Mouse (Mus musculus): ENCODE measurements at regions not wholly inside any gene's neighbourhood (a gene's known extent, or its start where the extent isn't known, plus 50 kb on each side); places are given as distances from the start of the nearest gene placed in this dataset.

DNA sequence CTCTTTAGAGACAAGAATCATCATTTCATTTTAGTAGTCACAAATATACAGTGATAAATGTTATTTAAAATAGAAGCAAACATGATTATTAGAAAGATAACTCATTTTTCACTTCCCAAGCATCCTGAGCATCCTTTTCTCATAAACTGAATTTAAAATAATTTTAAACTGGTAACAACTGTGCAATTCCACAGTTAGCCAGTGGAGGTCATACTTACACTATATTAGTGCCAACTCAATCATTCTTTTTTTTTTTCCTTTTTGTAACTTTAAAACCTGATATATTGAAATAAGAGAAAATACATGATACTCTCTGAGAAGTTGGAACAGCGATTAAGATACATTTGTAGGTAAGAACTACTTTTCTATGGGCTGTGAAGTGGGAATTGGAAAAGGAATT lies 113.2 kb upstream of the Gm17509 start:
- H3K4me3 ChIP-seq (replicated peaks; ENCODE audit: low read depth, low read length): no peak overlapping the region
- ATAC-seq (replicated peaks; ENCODE audit: low FRiP score, low read depth) (no peak), DNase-seq (ENCODE audit: low spot score) (peak; percentile 41)
- H3K4me1 ChIP-seq (replicated peaks; ENCODE audit: insufficient read depth, low read length): no peaks in the 10 kb centered on the region
- peak; percentile 71 for TF ChIP-seq CTCF (IDR thresholded peaks at IDR 0.05; ENCODE audit: low read depth)
- H3K9ac ChIP-seq (ENCODE audit: low read depth, low read length): no peak overlapping the region
- no peaks in the 10 kb centered on the region for H3K9me3 ChIP-seq (replicated peaks; ENCODE audit: low read length)
- 20% methylated on average over 1 of the region's 1 CpGs for WGBS
- no peaks in the 10 kb centered on the region for H3K27me3 ChIP-seq (ENCODE audit: insufficient read depth, low read length)
- no peak overlapping the region for H3K4me2 ChIP-seq (ENCODE audit: low read length)
- H3K36me3 ChIP-seq (ENCODE audit: insufficient read depth, low read length): no peaks in the 10 kb centered on the region
- no peak overlapping the region for H3K27ac ChIP-seq

DNA sequence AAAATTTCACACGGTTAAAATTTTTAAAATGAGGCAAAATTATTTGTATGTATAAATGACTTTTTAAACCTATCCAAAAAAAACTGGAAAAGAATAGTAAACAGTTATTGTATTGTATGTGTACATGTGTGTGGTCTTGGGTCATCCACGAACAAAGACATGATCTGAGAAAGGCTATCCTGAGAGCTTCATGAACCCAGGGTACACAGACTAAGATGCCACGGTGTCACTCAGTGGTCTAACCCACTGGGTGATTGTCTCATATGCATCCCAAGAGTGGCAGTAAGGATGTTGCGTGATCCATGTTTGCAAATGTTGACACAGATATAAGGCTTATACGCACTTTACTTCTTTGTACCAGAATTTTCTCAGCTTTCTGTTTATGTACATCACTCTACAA lies 113.7 kb upstream of the Gm17509 start:
- no peaks in the 10 kb centered on the region for H3K36me3 ChIP-seq (ENCODE audit: insufficient read depth, low read length)
- H3K27me3 ChIP-seq (ENCODE audit: insufficient read depth, low read length): no peaks in the 10 kb centered on the region
- TF ChIP-seq CTCF (IDR thresholded peaks at IDR 0.05; ENCODE audit: low read depth): no peak
- ATAC-seq (replicated peaks; ENCODE audit: low FRiP score, low read depth): no peak
- 89% methylated on average over 5 of the region's 5 CpGs for WGBS
- no peak overlapping the region for H3K9ac ChIP-seq (ENCODE audit: low read depth, low read length)
- no peak overlapping the region for H3K4me3 ChIP-seq (replicated peaks; ENCODE audit: low read depth, low read length)
- no peaks in the 10 kb centered on the region for H3K4me1 ChIP-seq (replicated peaks; ENCODE audit: insufficient read depth, low read length)
- H3K27ac ChIP-seq: no peak overlapping the region
- DNase-seq (ENCODE audit: low spot score): no peak
- no peaks in the 10 kb centered on the region for H3K9me3 ChIP-seq (replicated peaks; ENCODE audit: low read length)
- no peak overlapping the region for H3K4me2 ChIP-seq (ENCODE audit: low read length)

DNA sequence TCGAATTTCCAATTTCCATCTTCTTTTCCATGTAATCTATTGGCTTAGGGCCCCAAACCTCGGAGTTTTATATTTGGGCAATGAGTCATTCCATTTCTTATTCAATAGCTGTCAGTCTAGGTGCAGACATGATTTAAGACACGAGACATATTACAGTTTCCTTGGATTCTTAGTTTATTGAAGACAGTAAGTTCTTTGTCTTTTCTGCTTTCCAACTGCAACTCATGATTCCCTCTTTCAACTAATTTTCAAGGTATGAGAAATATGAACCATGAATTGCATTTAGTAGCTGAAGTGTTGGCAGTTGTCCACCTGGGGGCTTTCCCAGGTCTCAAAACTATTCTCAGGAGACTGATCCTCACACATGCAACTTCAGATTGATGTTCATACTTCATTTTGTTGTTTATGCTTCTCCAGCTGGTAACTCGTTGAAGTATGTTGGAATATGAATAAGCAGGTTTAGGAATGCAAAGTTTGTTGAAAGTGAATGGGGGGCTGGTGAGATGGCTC lies 160.3 kb upstream of the Gm17509 start:
- Histone ChIP-seq H3K4me2 (ENCODE audit: low read length) (no peak overlapping the region), H3K27ac (no peak overlapping the region), H3K4me1 (replicated peaks; ENCODE audit: insufficient read depth, low read length) (no peaks in the 10 kb centered on the region), H3K9me3 (replicated peaks; ENCODE audit: low read length) (no peaks in the 10 kb centered on the region), H3K36me3 (ENCODE audit: insufficient read depth, low read length) (no peaks in the 10 kb centered on the region), H3K9ac (ENCODE audit: low read depth, low read length) (no peak overlapping the region), H3K4me3 (replicated peaks; ENCODE audit: low read depth, low read length) (no peak overlapping the region), H3K27me3 (ENCODE audit: insufficient read depth, low read length) (no peaks in the 10 kb centered on the region)
- ATAC-seq (replicated peaks; ENCODE audit: low FRiP score, low read depth) (no peak), DNase-seq (ENCODE audit: low spot score) (no peak)
- 66% methylated on average over 4 of the region's 4 CpGs for WGBS
- no peak for TF ChIP-seq CTCF (IDR thresholded peaks at IDR 0.05; ENCODE audit: low read depth)

DNA sequence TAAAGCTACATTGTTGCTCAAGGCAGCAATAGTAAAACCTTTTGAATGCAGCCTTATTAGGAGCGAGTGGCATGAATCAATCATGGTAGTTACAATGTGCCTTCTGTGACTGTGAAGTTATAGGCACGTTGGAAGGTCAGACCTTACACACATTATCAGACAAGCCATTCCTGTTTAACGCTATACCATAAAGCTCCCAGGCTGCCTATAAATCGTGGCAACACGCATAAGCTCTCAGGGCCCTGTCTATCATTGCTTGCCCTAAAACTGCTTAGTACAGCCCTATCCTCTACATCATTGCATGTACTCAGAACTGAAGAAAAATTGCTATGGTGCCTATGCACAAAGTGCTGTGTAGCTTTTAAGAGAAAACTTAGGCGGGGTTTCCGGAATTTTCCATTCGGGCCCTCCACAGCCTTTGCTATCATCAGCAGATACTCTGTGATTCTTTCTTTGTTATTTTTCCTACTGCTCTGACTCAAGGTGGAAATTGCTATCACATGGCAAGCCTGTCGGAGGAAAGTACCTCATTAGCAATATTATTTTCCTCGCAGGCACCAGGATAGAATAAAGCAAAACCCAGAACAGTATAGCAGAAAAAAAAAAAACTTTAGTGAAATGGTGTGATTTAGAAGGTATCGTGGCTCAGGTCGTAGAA lies 162.7 kb upstream of the Gm17509 start:
- no peak for ATAC-seq (replicated peaks; ENCODE audit: low FRiP score, low read depth)
- no peaks in the 10 kb centered on the region for H3K27me3 ChIP-seq (ENCODE audit: insufficient read depth, low read length)
- H3K4me2 ChIP-seq (ENCODE audit: low read length): no peak overlapping the region
- no peak overlapping the region for H3K27ac ChIP-seq
- H3K4me3 ChIP-seq (replicated peaks; ENCODE audit: low read depth, low read length): no peak overlapping the region
- no peak overlapping the region for H3K9ac ChIP-seq (ENCODE audit: low read depth, low read length)
- no peaks in the 10 kb centered on the region for H3K36me3 ChIP-seq (ENCODE audit: insufficient read depth, low read length)
- H3K9me3 ChIP-seq (replicated peaks; ENCODE audit: low read length): no peaks in the 10 kb centered on the region
- 67% methylated on average over 12 of the region's 12 CpGs for WGBS
- no peak for TF ChIP-seq CTCF (IDR thresholded peaks at IDR 0.05; ENCODE audit: low read depth)
- no peaks in the 10 kb centered on the region for H3K4me1 ChIP-seq (replicated peaks; ENCODE audit: insufficient read depth, low read length)
- DNase-seq (ENCODE audit: low spot score): no peak

DNA sequence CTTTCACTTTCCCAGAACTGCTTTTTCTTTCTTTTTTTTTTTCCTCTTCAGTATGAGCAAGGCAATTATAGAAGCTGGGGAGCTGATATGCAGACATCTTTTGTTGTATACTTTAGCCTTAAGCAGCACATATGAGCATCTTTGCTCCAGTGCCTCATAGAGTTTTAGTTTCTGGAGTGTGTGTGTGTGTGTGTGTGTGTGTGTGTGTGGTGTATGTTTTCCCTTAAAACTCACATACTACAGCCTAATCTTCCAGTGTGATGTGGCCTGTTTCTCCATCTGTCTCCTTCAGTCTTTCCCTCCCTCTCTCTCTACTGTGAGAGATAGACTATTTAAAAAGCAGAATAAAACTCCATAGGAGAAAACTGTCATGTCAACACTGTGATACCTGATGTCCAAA lies 169.4 kb upstream of the Gm17509 start:
- Histone ChIP-seq H3K27me3 (ENCODE audit: insufficient read depth, low read length) (no peaks in the 10 kb centered on the region), H3K4me3 (replicated peaks; ENCODE audit: low read depth, low read length) (no peak overlapping the region), H3K4me2 (ENCODE audit: low read length) (no peak overlapping the region), H3K9ac (ENCODE audit: low read depth, low read length) (no peak overlapping the region), H3K9me3 (replicated peaks; ENCODE audit: low read length) (no peaks in the 10 kb centered on the region), H3K36me3 (ENCODE audit: insufficient read depth, low read length) (no peaks in the 10 kb centered on the region), H3K4me1 (replicated peaks; ENCODE audit: insufficient read depth, low read length) (no peaks in the 10 kb centered on the region), H3K27ac (no peak overlapping the region)
- ATAC-seq (replicated peaks; ENCODE audit: low FRiP score, low read depth): no peak
- TF ChIP-seq CTCF (IDR thresholded peaks at IDR 0.05; ENCODE audit: low read depth): no peak
- no peak for DNase-seq (ENCODE audit: low spot score)

DNA sequence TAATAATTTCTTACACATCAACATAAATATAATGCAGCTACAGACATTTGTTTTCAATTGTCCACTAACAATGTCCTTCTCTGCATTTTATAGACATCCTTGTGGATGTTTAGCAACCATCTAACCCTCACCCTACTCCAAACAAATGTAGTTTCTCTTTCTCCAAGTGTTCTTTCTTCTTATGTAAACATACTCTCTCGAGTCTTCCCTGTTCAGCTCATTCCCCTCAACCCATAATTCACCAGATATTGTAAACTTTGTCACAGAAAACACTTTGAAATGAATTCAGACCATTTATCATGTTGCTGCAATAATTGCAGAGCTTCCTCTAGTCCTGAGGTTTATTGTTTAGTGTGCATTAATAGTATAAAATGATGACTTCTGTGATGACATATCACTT lies 172.6 kb upstream of the Gm17509 start:
- Histone ChIP-seq H3K9me3 (replicated peaks; ENCODE audit: low read length) (no peaks in the 10 kb centered on the region), H3K4me2 (ENCODE audit: low read length) (no peak overlapping the region), H3K4me1 (replicated peaks; ENCODE audit: insufficient read depth, low read length) (no peaks in the 10 kb centered on the region), H3K4me3 (replicated peaks; ENCODE audit: low read depth, low read length) (no peak overlapping the region), H3K9ac (ENCODE audit: low read depth, low read length) (no peak overlapping the region), H3K27ac (no peak overlapping the region), H3K27me3 (ENCODE audit: insufficient read depth, low read length) (no peaks in the 10 kb centered on the region), H3K36me3 (ENCODE audit: insufficient read depth, low read length) (no peaks in the 10 kb centered on the region)
- 15% methylated on average over 1 of the region's 1 CpGs for WGBS
- no peak for TF ChIP-seq CTCF (IDR thresholded peaks at IDR 0.05; ENCODE audit: low read depth)
- DNase-seq (ENCODE audit: low spot score): no peak
- ATAC-seq (replicated peaks; ENCODE audit: low FRiP score, low read depth): no peak

DNA sequence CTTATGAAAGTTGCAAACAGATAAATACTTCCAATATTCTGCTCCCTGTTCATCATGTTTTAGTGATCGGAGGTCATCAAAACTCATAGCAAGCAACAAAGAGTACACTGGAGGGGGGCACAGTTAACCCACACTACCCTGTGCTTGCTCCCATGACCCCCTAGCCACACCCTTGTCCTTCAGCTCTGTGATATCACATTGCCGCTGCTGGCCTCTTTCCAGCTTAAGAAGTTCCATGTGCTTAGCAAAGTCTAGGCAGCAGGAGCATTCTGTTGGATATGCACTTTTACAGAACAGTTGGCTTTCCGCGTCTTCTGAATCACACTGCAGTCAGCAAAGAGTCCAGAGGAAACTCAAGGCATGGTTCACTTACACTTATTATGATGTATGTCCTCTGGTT lies 180.4 kb upstream of the Gm17509 start:
- no peak overlapping the region for H3K27ac ChIP-seq
- no peak overlapping the region for H3K4me3 ChIP-seq (replicated peaks; ENCODE audit: low read depth, low read length)
- DNase-seq (ENCODE audit: low spot score): no peak
- H3K9me3 ChIP-seq (replicated peaks; ENCODE audit: low read length): no peaks in the 10 kb centered on the region
- ATAC-seq (replicated peaks; ENCODE audit: low FRiP score, low read depth): no peak
- WGBS: 68% methylated on average over 4 of the region's 4 CpGs
- TF ChIP-seq CTCF (IDR thresholded peaks at IDR 0.05; ENCODE audit: low read depth): no peak
- no peaks in the 10 kb centered on the region for H3K4me1 ChIP-seq (replicated peaks; ENCODE audit: insufficient read depth, low read length)
- no peaks in the 10 kb centered on the region for H3K36me3 ChIP-seq (ENCODE audit: insufficient read depth, low read length)
- H3K4me2 ChIP-seq (ENCODE audit: low read length): no peak overlapping the region
- H3K27me3 ChIP-seq (ENCODE audit: insufficient read depth, low read length): no peaks in the 10 kb centered on the region
- H3K9ac ChIP-seq (ENCODE audit: low read depth, low read length): no peak overlapping the region
